Mouse (Mus musculus): ENCODE results near the gene Scimp.

- no peak for TF ChIP-seq HCFC1 (IDR thresholded peaks at IDR 0.05; ENCODE audit: borderline replicate concordance, insufficient read depth, low read length)
- no peak for TF ChIP-seq ZC3H11A (IDR thresholded peaks at IDR 0.05; ENCODE audit: borderline replicate concordance, low read depth, low read length)
- TF ChIP-seq MAFK (IDR thresholded peaks at IDR 0.05; ENCODE audit: insufficient read depth, low read depth, low read length) = no peak
- no peak for TF ChIP-seq CHD2 (IDR thresholded peaks at IDR 0.05; ENCODE audit: low read depth, low read length)
- no peak for TF ChIP-seq ZNF384 (IDR thresholded peaks at IDR 0.05; ENCODE audit: low read depth, low read length)
These were observed 25.3 kb downstream of the Scimp start for GRCm38 (mm10) chr11:70787052-70787451.
